Mouse (Mus musculus) lung, embryonic 14.5 days (tissue): ENCODE results near the gene Chmp4b. TPM values are rescaled to one million over a fixed set of nuclear protein-coding genes. Genes with fewer than 3 reads are reported as not detected.

ENCODE experiments used
- ATAC-seq: fragments of 200-750 bp; cut with Nextera tagmentation; 2 replicates; pipeline ENCODE4 v1.8.0; 2017; ENCODE audit warnings: mild to moderate bottlenecking, moderate TSS enrichment, moderate library complexity; ENCODE audit not compliant: insufficient read depth
- DNase-seq: peaks from one replicate; pipeline ENCODE4 v3.0.0-alpha.2; 2015
- H3K27ac ChIP-seq: fragments of 300-500 bp; sonication (generic); 2 replicates; pipeline ENCODE4 v1.5.1; 2014; ENCODE audit warnings: low read depth, mild to moderate bottlenecking, moderate library complexity
- H3K27me3 ChIP-seq: fragments of 300-500 bp; sonication (generic); 2 replicates; pipeline ENCODE4 v1.6.1; 2014; ENCODE audit warnings: low read length, control low read depth; ENCODE audit not compliant: insufficient read depth
- H3K36me3 ChIP-seq: fragments of 300-500 bp; sonication (generic); 2 replicates; pipeline ENCODE4 v1.6.1; 2014; ENCODE audit warnings: control low read depth; ENCODE audit not compliant: insufficient read depth
- H3K4me1 ChIP-seq: fragments of 300-500 bp; sonication (generic); 2 replicates; pipeline ENCODE4 v1.6.1; 2014; ENCODE audit warnings: antibody characterized with exemption, control low read depth; ENCODE audit not compliant: insufficient read depth
- H3K4me2 ChIP-seq: fragments of 300-500 bp; sonication (generic); 2 replicates; pipeline ENCODE4 v1.6.1; 2014; ENCODE audit warnings: mild to moderate bottlenecking
- H3K4me3 ChIP-seq: fragments of 300-500 bp; sonication (generic); 2 replicates; pipeline ENCODE4 v1.5.1; 2014; ENCODE audit warnings: low read depth, low read length
- H3K9ac ChIP-seq: fragments of 300-500 bp; sonication (generic); 2 replicates; pipeline ENCODE4 v1.6.1; 2014
- H3K9me3 ChIP-seq: fragments of 300-500 bp; sonication (generic); 2 replicates; pipeline ENCODE4 v1.6.1; 2016; ENCODE audit warnings: low read depth, low read length, control low read depth
- CTCF ChIP-seq: IDR thresholded peaks from 2 replicates; pipeline ENCODE4 v1.5.1; 2016; ENCODE audit warnings: antibody characterized with exemption, low read depth
- WGBS: fragments of 180-500 bp; shearing (Covaris S2); extraction: QIAGEN DNeasy Blood & Tissue Kit; methylation state at CpG from one replicate; pipeline ENCODE4 v1.1.7; 2014; 5-methylcytosine and 5-hydroxymethylcytosine counted together
- polyA plus RNA-seq: library from polyadenylated mRNA; unstranded; fragments of >200 nt; fragmentation: Nextera tagmentation; extraction: Ambion mirVana; gene quantifications from 2 replicates; pipeline ENCODE4 v1.2.1, GENCODE M21; 2014

Chmp4b gene
- polyA plus RNA-seq, 1 experiment from 2014 or later, result 15.0 TPM

GRCm38 (mm10) chr2:154668680-154669079 is 17.2 kb downstream of the Chmp4b start:
- DNase-seq (no peak), ATAC-seq (no peak)
- 66% methylated on average over 7 of the region's 7 CpGs for WGBS
- Histone ChIP-seq H3K27me3 (no peaks in the 10 kb centered on the region), H3K4me1 (no peaks in the 10 kb centered on the region), H3K9ac (no peak overlapping the region), H3K9me3 (no peaks in the 10 kb centered on the region), H3K27ac (no peak overlapping the region), H3K36me3 (peaks cover 12% of the 10 kb centered on the region; the same call in 1 of the 2 replicates), H3K4me2 (no peak overlapping the region), H3K4me3 (no peak overlapping the region)
- no peak for TF ChIP-seq CTCF

GRCm38 (mm10) chr2:154670106-154670505 is 18.6 kb downstream of the Chmp4b start:
- Histone ChIP-seq H3K27ac (no peak overlapping the region), H3K36me3 (peaks cover 12% of the 10 kb centered on the region; the same call in 1 of the 2 replicates), H3K9me3 (no peaks in the 10 kb centered on the region), H3K27me3 (no peaks in the 10 kb centered on the region), H3K4me2 (no peak overlapping the region), H3K4me3 (no peak overlapping the region), H3K4me1 (no peaks in the 10 kb centered on the region), H3K9ac (no peak overlapping the region)
- no peak for TF ChIP-seq CTCF
- ATAC-seq, result no peak
- 64% methylated on average over 4 of the region's 4 CpGs for WGBS
- no peak for DNase-seq

GRCm38 (mm10) chr2:154670741-154671140 is 19.2 kb downstream of the Chmp4b start:
- WGBS, result 74% methylated on average over 4 of the region's 4 CpGs
- H3K4me3 ChIP-seq, result no peak overlapping the region
- no peaks in the 10 kb centered on the region for H3K4me1 ChIP-seq
- no peak for ATAC-seq
- no peak overlapping the region for H3K27ac ChIP-seq
- peaks cover 12% of the 10 kb centered on the region; the same call in 1 of the 2 replicates for H3K36me3 ChIP-seq
- TF ChIP-seq CTCF, result no peak
- no peak overlapping the region for H3K4me2 ChIP-seq
- H3K9me3 ChIP-seq, result no peaks in the 10 kb centered on the region
- DNase-seq, result no peak
- H3K9ac ChIP-seq, result no peak overlapping the region
- H3K27me3 ChIP-seq, result no peaks in the 10 kb centered on the region

- Histone ChIP-seq H3K27me3 (no peaks in the 10 kb centered on the region), H3K9ac (no peak overlapping the region), H3K4me3 (no peak overlapping the region), H3K36me3 (peaks cover 12% of the 10 kb centered on the region; the same call in 1 of the 2 replicates), H3K4me1 (peaks cover 15% of the 10 kb centered on the region), H3K27ac (peak overlapping the region; percentile 0; the same call in 1 of the 2 replicates), H3K4me2 (no peak overlapping the region), H3K9me3 (no peaks in the 10 kb centered on the region)
- no peak for DNase-seq
- 67% methylated on average over 4 of the region's 4 CpGs for WGBS
- no peak for ATAC-seq
- TF ChIP-seq CTCF, result no peak
These were observed 22.5 kb downstream of the Chmp4b start for GRCm38 (mm10) chr2:154674008-154674407.

GRCm38 (mm10) chr2:154676653-154677609 is 25.4 kb downstream of the Chmp4b start:
- H3K36me3 ChIP-seq, result peaks cover 5% of the 10 kb centered on the region; the same call in 1 of the 2 replicates
- DNase-seq, result peak; percentile 81
- TF ChIP-seq CTCF, result no peak
- no peaks in the 10 kb centered on the region for H3K27me3 ChIP-seq
- H3K4me3 ChIP-seq, result peak overlapping the region; percentile 1; the same call in 1 of the 2 replicates
- H3K9me3 ChIP-seq, result no peaks in the 10 kb centered on the region
- H3K4me1 ChIP-seq, result peaks cover 15% of the 10 kb centered on the region
- 55% methylated on average over 19 of the region's 19 CpGs for WGBS
- peak; percentile 79 for ATAC-seq
- peak overlapping the region; percentile 51 for H3K4me2 ChIP-seq
- peak overlapping the region; percentile 96 for H3K27ac ChIP-seq
- H3K9ac ChIP-seq, result peak overlapping the region; percentile 42; the same call in 1 of the 2 replicates

- H3K4me3 ChIP-seq, result peak overlapping the region; percentile 1; the same call in 1 of the 2 replicates
- H3K27ac ChIP-seq, result peak overlapping the region; percentile 96
- H3K36me3 ChIP-seq, result peaks cover 2% of the 10 kb centered on the region; the same call in 1 of the 2 replicates
- no peak for TF ChIP-seq CTCF
- no peaks in the 10 kb centered on the region for H3K27me3 ChIP-seq
- peaks cover 15% of the 10 kb centered on the region for H3K4me1 ChIP-seq
- 7% methylated on average over 10 of the region's 10 CpGs for WGBS
- peak; percentile 88 for ATAC-seq
- H3K9me3 ChIP-seq, result no peaks in the 10 kb centered on the region
- H3K4me2 ChIP-seq, result peak overlapping the region; percentile 51
- peak overlapping the region; percentile 42; the same call in 1 of the 2 replicates for H3K9ac ChIP-seq
- peak; percentile 97 for DNase-seq
These were observed 26.2 kb downstream of the Chmp4b start for GRCm38 (mm10) chr2:154677651-154678139.

- no peak overlapping the region for H3K27ac ChIP-seq
- H3K4me3 ChIP-seq, result no peak overlapping the region
- no peaks in the 10 kb centered on the region for H3K27me3 ChIP-seq
- whole genome bisulfite sequencing, result 57% methylated on average over 3 of the region's 3 CpGs
- H3K4me1 ChIP-seq, result peaks cover 15% of the 10 kb centered on the region
- H3K9me3 ChIP-seq, result no peaks in the 10 kb centered on the region
- no peaks in the 10 kb centered on the region for H3K36me3 ChIP-seq
- no peak overlapping the region for H3K4me2 ChIP-seq
- H3K9ac ChIP-seq, result no peak overlapping the region
- ATAC-seq, result no peak
- TF ChIP-seq CTCF, result no peak
- no peak for DNase-seq
These were observed 27.5 kb downstream of the Chmp4b start for GRCm38 (mm10) chr2:154678995-154679394.
